In the genomic region with DNA sequence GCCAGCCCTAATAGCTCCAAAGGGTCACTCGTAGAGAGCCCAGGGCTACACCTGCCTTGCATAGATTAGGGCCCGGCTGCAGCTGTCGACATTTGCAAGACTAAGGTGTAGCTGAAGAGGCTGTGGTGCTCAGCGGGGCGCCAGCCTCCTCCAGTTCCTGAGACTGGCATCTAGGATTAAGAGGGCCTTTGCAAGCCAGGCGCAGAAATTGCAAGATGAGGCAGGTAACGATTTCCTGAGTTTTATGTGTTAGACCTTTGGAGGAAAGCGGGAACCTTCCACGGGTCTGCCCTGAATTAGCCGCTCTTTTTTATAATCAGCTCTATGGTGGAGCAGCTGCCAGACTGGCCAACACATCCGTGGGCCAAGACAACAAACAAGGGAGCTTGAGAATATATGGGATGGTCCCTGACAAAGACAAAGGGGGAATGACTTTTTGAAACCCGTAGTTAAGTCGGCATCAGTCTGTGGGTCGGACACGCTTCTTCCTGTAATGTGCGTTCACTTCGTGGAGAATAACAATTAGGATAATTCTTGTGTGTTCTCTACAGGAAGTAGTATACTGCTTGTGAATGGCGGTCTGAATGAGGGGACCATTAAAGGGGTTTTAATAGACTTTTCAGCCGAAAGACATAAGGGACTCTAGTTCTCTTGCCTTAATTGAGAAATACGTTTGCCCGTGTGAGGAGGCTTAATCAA, we compare ENCODE assay signal across 8 mouse cellular contexts.
DNase-seq lines count a peak whose midpoint lies in the region; ATAC-seq and TF ChIP-seq lines count a peak whose summit lies in the region.
"Had no signal": no experiment of that assay in that cellular context is flagged by ENCODE, and none has a peak within 500 bp of the region (broad histone marks: within the 10 kb centered on the region; RNA-seq: fewer than 3 reads in every experiment).

No protein-coding gene starts in this region.

- DNase-seq in liver, embryonic 11.5 days (ENCODE audit: low spot score): no peak
- no peak for DNase-seq in liver
- peak; percentile 48 for DNase-seq in forebrain, embryonic 14.5 days (ENCODE audit: low spot score)
- no peak for DNase-seq in limb, embryonic 14.5 days (ENCODE audit: low spot score)
- no peak for DNase-seq in frontal cortex, postnatal 36 days (ENCODE audit: low spot score in 2 of 2)
- DNase-seq in layer of hippocampus, adult 18-20 months (ENCODE audit: low spot score in 2 of 2): no peak
- DNase-seq in yolk sac, embryonic 10.5 days (ENCODE audit: low spot score): no peak
- DNase-seq: thymus, postnatal 36 days had no signal

- H3K4me2 ChIP-seq in liver, embryonic 11.5 days: 0 out of 2 replicates have a peak overlapping the region, but pooled peaks have one; percentile 13
- H3K4me2 ChIP-seq in forebrain, embryonic 14.5 days (ENCODE audit: low read length): peak overlapping the region; percentile 40
- H3K4me2 ChIP-seq in limb, embryonic 14.5 days (replicated peaks; ENCODE audit: low read depth, low read length, severe bottlenecking): 0 out of 2 replicates have a peak overlapping the region, but pooled peaks have one; percentile 3

- TF ChIP-seq POLR2A in limb, embryonic 14.5 days (IDR thresholded peaks at IDR 0.05; ENCODE audit: borderline replicate concordance, extremely low read depth, insufficient read depth, insufficient read length): no peak

- H3K27ac ChIP-seq in liver, embryonic 11.5 days (ENCODE audit: low read depth, low read length): no peak overlapping the region
- peak overlapping the region; percentile 52; the same call in 1 of the 2 replicates for H3K27ac ChIP-seq in forebrain, embryonic 14.5 days (ENCODE audit: low read depth, low read length)
- H3K27ac ChIP-seq in limb, embryonic 14.5 days (replicated peaks; ENCODE audit: low read depth, low read length): no peak overlapping the region

- H3K9ac ChIP-seq in liver, embryonic 11.5 days (ENCODE audit: low read depth, low read length): no peak overlapping the region
- H3K9ac ChIP-seq in forebrain, embryonic 14.5 days (ENCODE audit: low read length): peak overlapping the region; percentile 13; the same call in 1 of the 2 replicates
- no peak overlapping the region for H3K9ac ChIP-seq in limb, embryonic 14.5 days (ENCODE audit: low read depth, low read length, severe bottlenecking)

- no peak for ATAC-seq in liver, embryonic 11.5 days (replicated peaks; ENCODE audit: low FRiP score)
- ATAC-seq in forebrain, embryonic 14.5 days: peak; percentile 47; the same call in 1 of the 2 replicates
- no peak for ATAC-seq in limb, embryonic 14.5 days (ENCODE audit: low FRiP score, low read depth)

- H3K36me3 ChIP-seq in liver, embryonic 11.5 days (ENCODE audit: control insufficient read depth, insufficient read depth, low read length): no peaks in the 10 kb centered on the region
- no peaks in the 10 kb centered on the region for H3K36me3 ChIP-seq in forebrain, embryonic 14.5 days (ENCODE audit: control insufficient read depth, insufficient read depth, low read length)
- H3K36me3 ChIP-seq in limb, embryonic 14.5 days (ENCODE audit: control insufficient read depth, insufficient read depth, low read length): no peaks in the 10 kb centered on the region

- no peaks in the 10 kb centered on the region for H3K9me3 ChIP-seq in liver, embryonic 11.5 days (ENCODE audit: control insufficient read depth, low read length)
- H3K9me3 ChIP-seq in forebrain, embryonic 14.5 days (replicated peaks; ENCODE audit: control insufficient read depth, low read length): no peaks in the 10 kb centered on the region; the same call in 1 of the 2 replicates
- no peaks in the 10 kb centered on the region for H3K9me3 ChIP-seq in limb, embryonic 14.5 days (ENCODE audit: control insufficient read depth, low read length)

- H3K27me3 ChIP-seq in liver, embryonic 11.5 days (replicated peaks; ENCODE audit: control insufficient read depth, insufficient read depth, low read length): peaks cover 25% of the 10 kb centered on the region
- peaks cover 19% of the 10 kb centered on the region; the same call in 1 of the 2 replicates for H3K27me3 ChIP-seq in forebrain, embryonic 14.5 days (replicated peaks; ENCODE audit: control insufficient read depth, insufficient read depth, low read length)
- peaks cover 58% of the 10 kb centered on the region for H3K27me3 ChIP-seq in limb, embryonic 14.5 days (ENCODE audit: control insufficient read depth, insufficient read depth, low read length)

- WGBS in liver, embryonic 11.5 days: 14% methylated on average over 21 of the region's 21 CpGs
- 3% methylated on average over 21 of the region's 21 CpGs for WGBS in forebrain, embryonic 14.5 days
- WGBS in limb, embryonic 14.5 days: 2% methylated on average over 21 of the region's 21 CpGs

- no peaks in the 10 kb centered on the region for H3K4me1 ChIP-seq in liver, embryonic 11.5 days (replicated peaks; ENCODE audit: control insufficient read depth, insufficient read depth, low read length)
- peaks cover 30% of the 10 kb centered on the region for H3K4me1 ChIP-seq in forebrain, embryonic 14.5 days (ENCODE audit: control insufficient read depth, insufficient read depth, low read length)
- 0 out of 2 replicates have a peak, but pooled peaks cover 5% of the 10 kb centered on the region for H3K4me1 ChIP-seq in limb, embryonic 14.5 days (ENCODE audit: control insufficient read depth, insufficient read depth, low read length)

- H3K4me3 ChIP-seq in liver, embryonic 11.5 days (ENCODE audit: low read depth, low read length): no peak overlapping the region
- H3K4me3 ChIP-seq in forebrain, embryonic 14.5 days (ENCODE audit: low read depth, low read length): no peak overlapping the region
- no peak overlapping the region; the same call in 1 of the 2 replicates for H3K4me3 ChIP-seq in limb, embryonic 14.5 days (replicated peaks; ENCODE audit: low read length)
